Mouse (Mus musculus) heart, embryonic 13.5 days (tissue): ENCODE results near the gene Ifit2. TPM values are rescaled to one million over a fixed set of nuclear protein-coding genes. Genes with fewer than 3 reads are reported as not detected.

Experiments used
- polyA plus RNA-seq: library from polyadenylated mRNA; unstranded; fragments of >200 nt; fragmentation: Nextera tagmentation; extraction: Ambion mirVana; gene quantifications from 2 replicates; pipeline ENCODE4 v1.2.1, GENCODE M21; 2015

Ifit2 gene
- polyA plus RNA-seq, 1 experiment from 2014 or later: 6.2 TPM

Other genes with a start within 250 kb of the Ifit2 start
- 5.1 and 5.7 TPM in 2 replicates for gene Ch25h, start 75.5 kb upstream of the Ifit2 start, polyA plus RNA-seq
- gene Lipa, start 23.2 kb upstream of the Ifit2 start, polyA plus RNA-seq: 31.1 and 33.9 TPM in 2 replicates
- 1.5 and 1.6 TPM in 2 replicates for gene Ifit3, start 32.8 kb downstream of the Ifit2 start, polyA plus RNA-seq
- gene Ifit1bl1, start 51.3 kb downstream of the Ifit2 start, polyA plus RNA-seq: 1.5 and 1.6 TPM in 2 replicates
- 0.37 and 1.0 TPM in 2 replicates for gene Ifit3b, start 57.3 kb downstream of the Ifit2 start, polyA plus RNA-seq
- gene Ifit1bl2, start 90.0 kb downstream of the Ifit2 start, polyA plus RNA-seq: 0.72 and 0.98 TPM in 2 replicates
- 0.88 and 1.3 TPM in 2 replicates for gene Ifit1, start 90.2 kb downstream of the Ifit2 start, polyA plus RNA-seq
- gene Slc16a12, start 196.6 kb downstream of the Ifit2 start, polyA plus RNA-seq: 16.4 and 21.3 TPM in 2 replicates